Mouse (Mus musculus) heart, postnatal 0 days (tissue): ENCODE results near the gene Snx13. TPM values are rescaled to one million over a fixed set of nuclear protein-coding genes. Genes with fewer than 3 reads are reported as not detected.

Experiments used
- ATAC-seq: fragments of 200-750 bp; cut with Nextera tagmentation; 2 replicates; pipeline ENCODE4 v1.8.0; 2017; ENCODE audit warnings: low read depth, moderate number of reproducible peaks, moderate library complexity; ENCODE audit not compliant: insufficient read depth
- DNase-seq: peaks from one replicate; pipeline ENCODE4 v3.0.0-alpha.2; 2016; ENCODE audit warnings: low spot score
- H3K27ac ChIP-seq: fragments of 300-500 bp; sonication (generic); 2 replicates; pipeline ENCODE4 v1.5.1; 2014; ENCODE audit warnings: low read depth, mild to moderate bottlenecking
- H3K27me3 ChIP-seq: fragments of 300-500 bp; sonication (generic); 2 replicates; pipeline ENCODE4 v1.6.1; 2014; ENCODE audit warnings: low read length, mixed read lengths; ENCODE audit not compliant: control insufficient read depth, insufficient read depth
- H3K36me3 ChIP-seq: fragments of 300-500 bp; sonication (generic); replicated peaks from 2 replicates; pipeline ENCODE4 v1.6.1; 2014; ENCODE audit warnings: low read length, mixed read lengths; ENCODE audit not compliant: control insufficient read depth, insufficient read depth
- H3K4me1 ChIP-seq: fragments of 300-500 bp; sonication (generic); 2 replicates; pipeline ENCODE4 v1.6.1; 2014; ENCODE audit warnings: antibody characterized with exemption; ENCODE audit not compliant: control insufficient read depth, insufficient read depth
- H3K4me2 ChIP-seq: fragments of 300-500 bp; sonication (generic); 2 replicates; pipeline ENCODE4 v1.6.1; 2014; ENCODE audit warnings: low read depth, mild to moderate bottlenecking, low read length, moderate library complexity
- H3K4me3 ChIP-seq: fragments of 300-500 bp; sonication (generic); 2 replicates; pipeline ENCODE4 v1.5.1; 2014; ENCODE audit warnings: low read depth, low read length
- H3K9ac ChIP-seq: fragments of 300-500 bp; sonication (generic); replicated peaks from 2 replicates; pipeline ENCODE4 v1.6.1; 2014; ENCODE audit warnings: low read depth, low read length, mixed read lengths
- H3K9me3 ChIP-seq: fragments of 300-500 bp; sonication (generic); replicated peaks from 2 replicates; pipeline ENCODE4 v1.6.1; 2016; ENCODE audit warnings: low read length; ENCODE audit not compliant: control insufficient read depth
- CTCF ChIP-seq: IDR thresholded peaks from 2 replicates; pipeline ENCODE4 v1.5.1; 2016; ENCODE audit warnings: antibody characterized with exemption, control low read depth, low read depth
- EP300 ChIP-seq: IDR thresholded peaks from 2 replicates; pipeline ENCODE4 v1.6.1; 2016; ENCODE audit warnings: antibody characterized with exemption, low read depth
- WGBS: fragments of 180-500 bp; shearing (Covaris S2); extraction: QIAGEN DNeasy Blood & Tissue Kit; methylation state at CpG from one replicate; pipeline ENCODE4 v1.1.7; 2014; 5-methylcytosine and 5-hydroxymethylcytosine counted together
- polyA plus RNA-seq: library from polyadenylated mRNA; unstranded; fragments of >200 nt; fragmentation: Nextera tagmentation; extraction: Ambion mirVana; gene quantifications from 2 replicates; pipeline ENCODE4 v1.2.1, GENCODE M21; 2015
- total RNA-seq: library from RNA; depleted of rRNA; stranded (reverse); fragments of >200 nt; gene quantifications from 2 replicates; pipeline ENCODE4 v1.2.3, GENCODE M21; 2014; ENCODE audit warnings: low replicate concordance

Gene Snx13
- total and polyA plus RNA-seq, 2 experiments from 2014 or later, result 22.8 to 35.1 TPM

DNA sequence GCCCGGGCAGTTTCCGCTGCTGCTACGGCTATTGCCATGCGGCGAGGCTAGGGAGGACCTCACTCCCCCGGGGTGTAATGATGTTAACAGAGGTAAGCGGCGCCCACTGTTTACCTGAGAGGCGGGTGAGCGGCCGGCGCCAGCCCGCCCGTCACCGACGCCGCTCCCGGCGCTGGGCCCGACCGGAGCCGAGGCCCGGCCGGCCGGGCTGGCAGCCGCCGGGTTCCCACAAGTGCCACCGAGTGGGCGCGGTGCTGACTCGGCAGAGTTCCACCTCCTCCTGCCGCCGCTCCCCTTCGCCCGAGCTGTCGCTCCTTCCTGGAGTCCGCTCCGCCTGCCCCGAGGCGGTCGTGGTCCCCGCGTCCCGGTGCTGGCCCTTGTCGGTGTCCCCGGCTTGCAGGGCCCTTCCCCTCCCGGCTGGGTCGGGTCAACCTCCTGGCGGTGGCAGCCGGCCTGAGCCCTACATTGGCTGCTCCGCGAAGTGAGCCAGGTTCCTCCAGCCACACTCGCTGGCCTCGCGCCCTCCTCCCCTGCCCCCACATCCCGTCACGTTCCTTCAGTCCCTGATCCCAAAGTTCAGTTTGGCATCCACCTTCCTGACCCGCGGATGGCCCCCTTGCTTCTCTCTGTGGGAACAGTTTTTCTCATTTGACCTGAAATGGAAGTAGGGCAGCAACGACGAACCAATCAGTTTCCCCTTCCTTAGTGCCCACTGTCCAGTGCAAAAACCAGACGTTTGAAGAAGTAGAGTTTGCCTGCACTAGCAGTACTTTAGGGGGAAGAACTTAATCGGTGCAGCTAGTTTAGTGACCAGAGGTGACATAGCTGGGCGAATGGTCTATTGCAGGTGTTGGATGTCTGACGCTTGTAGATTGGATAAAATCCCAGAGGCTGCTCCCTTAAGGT is 587 bp downstream of the Snx13 start:
- ATAC-seq, result peak; percentile 59
- DNase-seq, result peak; percentile 68
- H3K4me2 ChIP-seq, result peak overlapping the region; percentile 76
- no peaks in the 10 kb centered on the region for H3K36me3 ChIP-seq
- peaks cover 15% of the 10 kb centered on the region for H3K4me1 ChIP-seq
- under 1% methylated on average over 58 of the region's 65 CpGs for WGBS
- H3K27ac ChIP-seq, result peak overlapping the region; percentile 94
- no peaks in the 10 kb centered on the region for H3K27me3 ChIP-seq
- peak overlapping the region; percentile 94 for H3K9ac ChIP-seq
- peak overlapping the region; percentile 77 for H3K4me3 ChIP-seq
- peak; percentile 14; the same call in 1 of the 2 replicates for TF ChIP-seq CTCF
- TF ChIP-seq EP300, result no peak
- no peaks in the 10 kb centered on the region for H3K9me3 ChIP-seq

DNA sequence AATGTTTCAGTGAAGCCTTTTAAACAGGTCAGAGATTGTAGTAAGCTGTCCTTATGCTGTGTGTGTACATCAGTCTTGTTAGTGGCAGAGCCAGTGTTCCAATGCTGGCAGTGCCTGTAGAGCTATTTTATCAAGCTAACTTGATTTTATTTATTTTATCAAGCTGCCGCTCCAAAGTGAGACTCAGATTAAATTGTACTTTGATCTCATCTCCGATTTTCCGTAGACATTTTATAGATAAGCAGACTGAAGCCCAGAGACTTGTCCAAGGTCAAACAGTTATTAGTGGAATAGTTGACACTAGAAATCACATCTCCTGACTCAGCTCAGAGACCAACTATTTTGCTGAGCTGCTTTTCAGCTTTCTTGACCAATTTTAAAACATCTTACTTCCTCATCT is 1.9 kb downstream of the Snx13 start:
- WGBS, result 24% methylated on average over 3 of the region's 3 CpGs
- Histone ChIP-seq H3K4me2 (peak overlapping the region; percentile 76; the same call in 1 of the 2 replicates), H3K9ac (no peak overlapping the region), H3K4me3 (peak overlapping the region; percentile 77; the same call in 1 of the 2 replicates), H3K4me1 (peaks cover 19% of the 10 kb centered on the region), H3K36me3 (no peaks in the 10 kb centered on the region), H3K27me3 (no peaks in the 10 kb centered on the region), H3K27ac (no peak overlapping the region), H3K9me3 (no peaks in the 10 kb centered on the region)
- no peak for ATAC-seq
- no peak for DNase-seq
- TF ChIP-seq CTCF (no peak), EP300 (no peak)

DNA sequence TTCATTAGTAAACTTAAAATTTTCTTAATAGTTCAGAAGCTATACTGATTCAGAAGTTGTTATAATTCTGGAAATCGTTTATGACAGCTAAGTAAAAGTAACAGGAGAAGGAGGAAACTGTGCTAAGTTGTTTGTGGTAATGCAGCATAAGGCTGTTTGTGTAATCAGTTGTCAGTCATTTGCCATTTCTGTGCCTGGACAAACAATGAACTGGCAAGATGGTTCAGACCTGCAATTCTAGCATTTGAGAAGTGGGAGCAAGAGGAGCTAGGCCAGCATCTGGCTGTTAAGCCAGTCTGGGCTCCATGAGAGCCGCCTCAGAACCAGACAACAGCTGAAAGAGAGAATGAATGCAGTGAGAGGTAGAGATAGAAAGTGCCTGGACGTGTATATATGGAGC is 3.5 kb downstream of the Snx13 start:
- WGBS, result 65% methylated on average over 3 of the region's 3 CpGs
- no peak overlapping the region for H3K9ac ChIP-seq

DNA sequence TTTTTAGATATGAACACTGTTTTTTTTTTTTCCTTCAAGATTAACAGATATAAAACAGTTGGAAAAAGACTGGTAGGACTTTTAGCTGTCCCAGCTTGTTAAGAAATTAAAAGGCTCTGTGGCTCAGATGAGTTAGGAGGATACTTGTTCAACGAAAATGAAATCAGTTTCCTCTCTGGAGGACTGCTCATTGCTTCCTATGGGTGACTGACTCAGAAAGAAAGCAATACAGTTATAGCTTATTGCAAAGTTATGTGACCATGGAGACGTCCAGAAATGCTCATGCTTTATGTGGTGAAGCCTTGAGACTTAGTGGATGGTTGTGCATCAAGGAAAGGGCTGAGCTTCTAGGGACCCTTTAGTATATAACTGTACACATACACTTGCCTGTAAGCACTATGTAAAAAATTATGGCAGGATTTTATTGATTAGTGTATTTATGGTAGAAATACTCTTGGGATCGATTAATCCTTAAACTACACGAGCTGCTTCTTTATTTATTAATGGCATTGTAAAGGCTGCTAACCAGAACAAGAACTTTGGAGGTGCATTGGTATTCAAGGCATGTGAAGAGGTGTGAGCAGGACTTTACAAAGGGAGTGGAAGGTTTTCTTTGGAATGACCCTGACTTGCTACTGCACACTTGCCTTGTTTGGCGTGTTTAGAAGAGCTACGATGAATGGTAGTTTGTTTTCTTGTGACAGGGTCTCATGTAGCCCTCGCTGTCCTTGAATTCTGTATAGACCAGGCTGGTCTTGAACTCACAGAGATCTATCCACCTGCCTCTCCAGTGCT is 4.2 kb downstream of the Snx13 start:
- Histone ChIP-seq H3K27ac (peak overlapping the region; percentile 13), H3K4me1 (peaks cover 31% of the 10 kb centered on the region)
- 48% methylated on average over 7 of the region's 7 CpGs for WGBS

More for the DNA sequence above, 3.5 kb downstream of the Snx13 start:
- DNase-seq (no peak), ATAC-seq (no peak)
- Histone ChIP-seq H3K4me3 (no peak overlapping the region), H3K4me2 (no peak overlapping the region), H3K27me3 (no peaks in the 10 kb centered on the region), H3K4me1 (peaks cover 30% of the 10 kb centered on the region), H3K9me3 (no peaks in the 10 kb centered on the region), H3K27ac (no peak overlapping the region), H3K36me3 (no peaks in the 10 kb centered on the region)
- TF ChIP-seq EP300 (no peak), CTCF (no peak)

DNA sequence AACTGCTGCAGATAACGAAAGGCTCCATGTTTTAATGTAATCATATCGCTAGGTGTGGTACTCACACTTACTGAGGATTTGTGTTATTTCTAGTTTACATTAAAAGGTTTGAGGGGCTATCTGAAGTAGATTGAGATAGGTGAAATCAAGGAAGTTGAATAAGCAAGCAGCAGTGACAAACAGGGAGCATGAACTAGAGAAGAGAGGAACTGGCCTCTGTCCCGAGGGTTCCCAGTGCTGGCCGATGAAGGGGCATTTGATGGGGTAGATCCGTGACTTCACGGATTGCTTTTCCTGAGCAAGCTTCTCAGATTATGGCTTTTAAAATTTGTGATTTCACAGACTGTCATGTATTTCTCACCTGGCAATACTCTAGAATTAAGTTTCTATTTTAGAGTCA is 7.4 kb downstream of the Snx13 start:
- H3K4me3 ChIP-seq, result no peak overlapping the region
- H3K27me3 ChIP-seq, result no peaks in the 10 kb centered on the region
- no peak for ATAC-seq
- DNase-seq, result no peak
- no peak overlapping the region for H3K4me2 ChIP-seq
- H3K9ac ChIP-seq, result no peak overlapping the region
- TF ChIP-seq CTCF (no peak), EP300 (no peak)
- no peaks in the 10 kb centered on the region for H3K36me3 ChIP-seq
- H3K9me3 ChIP-seq, result no peaks in the 10 kb centered on the region
- H3K4me1 ChIP-seq, result peaks cover 28% of the 10 kb centered on the region
- WGBS, result 56% methylated on average over 6 of the region's 6 CpGs
- H3K27ac ChIP-seq, result no peak overlapping the region

More for the DNA sequence above, 4.2 kb downstream of the Snx13 start:
- ATAC-seq, result no peak
- no peaks in the 10 kb centered on the region for H3K36me3 ChIP-seq
- H3K9me3 ChIP-seq, result no peaks in the 10 kb centered on the region
- DNase-seq, result no peak
- H3K4me2 ChIP-seq, result no peak overlapping the region
- no peak overlapping the region for H3K9ac ChIP-seq
- no peak overlapping the region for H3K4me3 ChIP-seq
- H3K27me3 ChIP-seq, result no peaks in the 10 kb centered on the region
- no peak for TF ChIP-seq EP300
- no peak for TF ChIP-seq CTCF
